Mouse (Mus musculus): ENCODE measurements around the gene Hoxa11.

GRCm38 (mm10) chr6:52272766-52273655, 27.4 kb upstream of the Hoxa11 start:
- TF ChIP-seq CTCF (conservative IDR thresholded peaks at IDR 0.05; ENCODE audit: low read length) (no peak), POU5F1 (IDR thresholded peaks at IDR 0.05; ENCODE audit: borderline replicate concordance, low read length) (no peak), NANOG (IDR thresholded peaks at IDR 0.05; ENCODE audit: borderline replicate concordance, low read length) (no peak)

Data from E14TG2a.4 (cell line).